31 mouse cellular contexts compared by ENCODE assay signal in genomic region chr5:76427581-76427980, GRCm38 (mm10). TPM values are rescaled to one million over a fixed set of nuclear protein-coding genes. Genes with fewer than 3 reads are reported as not detected.
"Had no signal": no experiment of that assay in that cellular context is flagged by ENCODE, and none has a peak within 500 bp of the region (broad histone marks: within the 10 kb centered on the region; RNA-seq: fewer than 3 reads in every experiment).

No protein-coding gene starts in this region.

- H3K4me3 ChIP-seq: embryonic facial prominence, embryonic 10.5 days; embryonic facial prominence, embryonic 12.5 days; embryonic facial prominence, embryonic 13.5 days; embryonic facial prominence, embryonic 15.5 days; erythroblast, embryonic 14.5 days; forebrain, embryonic 10.5 days; forebrain, embryonic 12.5 days; forebrain, embryonic 13.5 days; forebrain, embryonic 15.5 days; gastrocnemius, adult 2 months; heart, adult 2 months had no signal

- H3K36me3 ChIP-seq: embryonic facial prominence, embryonic 10.5 days; embryonic facial prominence, embryonic 12.5 days; embryonic facial prominence, embryonic 13.5 days; embryonic facial prominence, embryonic 15.5 days; forebrain, embryonic 10.5 days; forebrain, embryonic 12.5 days; forebrain, embryonic 15.5 days had no signal

- H3K27me3 ChIP-seq: embryonic facial prominence, embryonic 12.5 days; embryonic facial prominence, embryonic 13.5 days; embryonic facial prominence, embryonic 15.5 days; forebrain, embryonic 12.5 days; forebrain, embryonic 13.5 days; forebrain, embryonic 15.5 days had no signal

- H3K4me2 ChIP-seq: embryonic facial prominence, embryonic 12.5 days; embryonic facial prominence, embryonic 13.5 days; embryonic facial prominence, embryonic 15.5 days; forebrain, embryonic 12.5 days; forebrain, embryonic 13.5 days; forebrain, embryonic 15.5 days had no signal

- DNase-seq: cerebellum, adult 8-10 months; cerebellum, adult 9-10 months; cerebellum, adult 9-11 months; cerebellum, postnatal 10 days; cerebellum, postnatal 14 days; cerebellum, postnatal 25 days; cerebellum, postnatal 36 days; embryo, embryonic 11 days; forebrain, postnatal 0 days; gastrocnemius, adult 2 months; gastrocnemius, postnatal 10 days; gastrocnemius, postnatal 14 days; gastrocnemius, postnatal 25 days; gastrocnemius, postnatal 36 days; heart, adult 11 months; heart, adult 18-20 months; heart, adult 2 months had no signal

RNA-seq across cellular contexts. Expression of gene Gm7271, which starts 56.3 kb away (rescaled TPM):
- polyA plus RNA-seq: embryonic facial prominence, embryonic 13.5 days; embryonic facial prominence, embryonic 15.5 days; erythroblast, embryonic 14.5 days; forebrain, embryonic 10.5 days; forebrain, embryonic 11.5 days; forebrain, embryonic 12.5 days; forebrain, embryonic 13.5 days; forebrain, embryonic 14.5 days; forebrain, embryonic 15.5 days; forebrain, embryonic 16.5 days; forebrain, postnatal 0 days; frontal cortex, adult 2 months; gonadal fat pad, adult 2 months; heart, adult 2 months had no signal
